Mouse (Mus musculus) E14TG2a.4 (cell line): ENCODE results near the gene Slc26a3.

ENCODE experiments used
- H3K27me3 ChIP-seq: 2 replicates; pipeline ENCODE4 v1.6.1; 2014; ENCODE audit warnings: low read length, control low read depth; ENCODE audit not compliant: insufficient read depth
- H3K36me3 ChIP-seq: 2 replicates; pipeline ENCODE4 v1.6.1; 2014; ENCODE audit warnings: low read length, control low read depth; ENCODE audit not compliant: insufficient read depth
- H3K4me1 ChIP-seq: replicated peaks from 2 replicates; pipeline ENCODE4 v1.6.1; 2014; ENCODE audit warnings: low read depth, low read length, control low read depth
- H3K4me3 ChIP-seq: replicated peaks from 2 replicates; pipeline ENCODE4 v1.5.1; 2014; ENCODE audit warnings: mild to moderate bottlenecking, low read length
- H3K9me3 ChIP-seq: 2 replicates; pipeline ENCODE4 v1.6.1; 2014; ENCODE audit warnings: low read length, control low read depth
- CTCF ChIP-seq: conservative IDR thresholded peaks from 2 replicates; pipeline ENCODE4 v1.5.1; 2014; ENCODE audit warnings: low read length
- NANOG ChIP-seq: IDR thresholded peaks from 2 replicates; pipeline ENCODE4 v1.6.1; 2014; ENCODE audit warnings: borderline replicate concordance, low read length, mixed read lengths
- POU5F1 ChIP-seq: IDR thresholded peaks from 2 replicates; pipeline ENCODE4 v1.6.1; 2014; ENCODE audit warnings: low read length, borderline replicate concordance

Slc26a3 gene

DNA sequence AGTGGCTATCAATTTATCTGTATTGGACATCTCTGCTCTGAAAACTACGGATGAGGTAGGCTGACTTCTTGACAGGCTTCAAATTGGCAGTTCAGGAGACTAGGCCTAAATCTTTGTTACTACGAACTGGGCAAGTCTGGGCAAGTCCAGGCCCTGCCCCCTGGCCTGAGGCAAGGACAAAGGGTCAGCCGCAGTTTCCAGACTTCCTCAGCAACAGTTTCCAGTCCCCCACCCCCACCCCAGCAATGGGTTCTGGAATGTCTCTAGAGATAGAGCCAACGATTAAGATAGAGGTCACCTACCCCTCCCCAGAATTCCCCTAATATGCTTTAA is 15.4 kb upstream of the Slc26a3 start:
- Histone ChIP-seq H3K27me3 (no peaks in the 10 kb centered on the region), H3K9me3 (peaks cover 29% of the 10 kb centered on the region), H3K4me3 (no peak overlapping the region), H3K4me1 (no peaks in the 10 kb centered on the region), H3K36me3 (no peaks in the 10 kb centered on the region)
- TF ChIP-seq CTCF (no peak), NANOG (no peak), POU5F1 (no peak)

DNA sequence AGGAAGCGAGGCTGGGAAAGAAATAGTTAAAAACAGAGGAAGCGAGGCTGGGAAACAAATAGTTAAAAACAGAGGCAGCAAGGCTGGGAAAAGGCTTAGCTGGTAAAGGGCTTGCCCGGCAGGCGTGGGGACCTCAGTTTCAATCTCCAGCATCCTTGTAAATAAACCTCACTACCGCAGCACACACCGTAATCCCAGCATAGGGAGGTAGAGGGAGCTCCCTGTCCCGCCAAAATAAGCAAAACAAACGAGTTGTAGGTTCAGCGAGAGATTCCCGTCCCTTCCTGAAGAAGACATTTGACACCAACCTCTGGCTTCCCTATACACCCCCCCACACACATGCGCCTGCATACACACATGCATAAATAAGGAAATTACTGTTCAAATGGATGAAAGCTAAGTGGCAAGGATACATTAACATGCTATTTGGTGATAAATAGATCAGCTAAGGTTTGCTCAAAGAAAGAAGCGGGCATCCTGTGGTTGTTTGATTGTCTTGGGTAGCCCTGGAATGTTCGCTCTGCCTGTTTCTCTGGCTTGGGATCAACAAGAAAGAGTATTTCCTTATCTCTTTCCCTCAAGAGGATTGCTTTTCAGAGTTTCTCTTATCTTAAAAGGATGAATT is 14.2 kb upstream of the Slc26a3 start:
- Histone ChIP-seq H3K4me3 (no peak overlapping the region), H3K27me3 (no peaks in the 10 kb centered on the region), H3K9me3 (peaks cover 22% of the 10 kb centered on the region), H3K36me3 (no peaks in the 10 kb centered on the region), H3K4me1 (no peaks in the 10 kb centered on the region)
- TF ChIP-seq NANOG (no peak), CTCF (0 out of 2 replicates have a peak, but pooled peaks have one; percentile 8)

DNA sequence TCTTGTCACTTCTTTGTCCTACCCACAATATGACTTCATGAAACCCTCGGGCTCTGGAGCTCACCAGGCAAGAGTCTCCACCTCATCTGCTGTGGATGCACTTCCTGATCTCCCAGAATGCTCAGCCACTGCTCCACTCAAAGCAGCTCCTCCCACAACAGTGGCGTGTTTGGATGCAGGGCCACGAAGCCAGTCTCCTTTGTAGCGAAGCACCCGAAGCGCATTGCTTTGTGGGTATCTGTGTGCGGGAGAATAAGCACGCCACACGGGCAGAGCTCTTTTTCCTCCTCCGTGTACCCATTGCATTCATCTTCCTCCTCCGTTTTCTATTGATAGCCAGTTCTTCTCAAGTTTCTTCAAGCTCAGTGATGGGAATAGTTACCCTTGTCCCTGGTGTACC is 13.4 kb upstream of the Slc26a3 start:
- TF ChIP-seq POU5F1 (no peak), NANOG (no peak), CTCF (no peak)
- Histone ChIP-seq H3K9me3 (peaks cover 21% of the 10 kb centered on the region), H3K27me3 (no peaks in the 10 kb centered on the region), H3K36me3 (no peaks in the 10 kb centered on the region), H3K4me1 (no peaks in the 10 kb centered on the region), H3K4me3 (no peak overlapping the region)

DNA sequence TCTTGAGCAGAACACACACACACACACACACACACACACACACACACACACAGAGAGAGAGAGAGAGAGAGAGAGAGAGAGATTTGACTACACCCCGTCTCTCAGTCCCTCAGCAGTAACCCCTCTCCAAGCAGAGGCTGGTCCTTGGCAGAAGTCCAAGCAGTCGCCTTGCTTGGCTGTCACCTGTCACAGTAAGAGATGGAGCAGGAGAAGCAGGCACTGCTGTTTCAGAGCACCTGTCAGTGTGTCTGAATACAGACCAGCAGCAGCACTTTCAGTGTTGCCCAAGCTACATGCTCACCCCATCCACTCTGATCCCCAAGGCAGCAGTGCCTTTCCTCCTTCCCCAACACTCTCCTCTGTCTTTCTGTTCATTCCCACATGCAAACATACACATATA is 9.8 kb upstream of the Slc26a3 start:
- TF ChIP-seq CTCF (no peak), NANOG (no peak), POU5F1 (no peak)
- Histone ChIP-seq H3K4me3 (no peak overlapping the region), H3K4me1 (no peaks in the 10 kb centered on the region), H3K36me3 (no peaks in the 10 kb centered on the region), H3K27me3 (no peaks in the 10 kb centered on the region), H3K9me3 (peaks cover 1% of the 10 kb centered on the region; the same call in 1 of the 2 replicates)

DNA sequence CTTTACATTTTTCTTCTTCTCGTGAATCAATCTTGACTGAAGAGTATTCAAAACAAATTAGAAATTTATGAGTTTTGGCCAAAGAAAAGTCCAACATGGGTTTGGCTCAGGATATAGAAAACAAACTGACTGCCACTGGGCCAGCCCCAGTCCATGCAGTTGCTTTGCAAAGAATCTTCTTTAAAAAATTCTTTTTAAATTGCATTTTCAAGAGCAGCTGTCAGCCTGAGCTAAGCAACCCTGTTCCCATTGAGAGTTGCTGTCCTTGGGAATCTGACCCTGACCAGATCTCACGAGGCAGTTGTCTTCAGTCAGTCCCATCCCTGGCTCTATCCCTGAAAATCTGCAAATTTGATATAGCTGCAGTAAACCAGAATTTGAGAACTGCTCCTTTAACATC is 8.2 kb upstream of the Slc26a3 start:
- Histone ChIP-seq H3K9me3 (no peaks in the 10 kb centered on the region), H3K4me3 (no peak overlapping the region), H3K27me3 (no peaks in the 10 kb centered on the region), H3K4me1 (no peaks in the 10 kb centered on the region), H3K36me3 (no peaks in the 10 kb centered on the region)
- TF ChIP-seq CTCF: no peak
- no peak for TF ChIP-seq POU5F1
- no peak for TF ChIP-seq NANOG

DNA sequence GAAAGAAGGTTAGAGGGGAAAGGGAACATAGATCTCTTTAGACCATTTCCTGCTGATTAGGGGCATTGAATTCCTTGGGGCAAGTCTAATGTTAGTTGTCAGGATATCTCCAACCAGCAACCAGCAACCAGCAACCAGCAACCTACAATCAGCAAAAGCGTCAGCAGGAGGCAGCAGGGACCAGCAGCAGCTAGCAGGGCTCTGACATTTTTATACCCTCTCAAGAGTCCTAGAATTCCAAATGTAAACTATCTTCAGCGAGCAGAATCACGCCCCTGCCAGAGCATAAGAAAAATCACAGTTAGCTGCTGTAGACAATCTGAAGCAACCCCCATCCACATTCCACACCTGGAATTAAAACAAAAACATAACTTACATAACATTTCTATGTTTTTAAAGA is 3.4 kb upstream of the Slc26a3 start:
- H3K4me3 ChIP-seq: no peak overlapping the region
- TF ChIP-seq CTCF (no peak), NANOG (no peak), POU5F1 (no peak)
- H3K9me3 ChIP-seq: no peaks in the 10 kb centered on the region
- H3K4me1 ChIP-seq: no peaks in the 10 kb centered on the region
- no peaks in the 10 kb centered on the region for H3K36me3 ChIP-seq
- no peaks in the 10 kb centered on the region for H3K27me3 ChIP-seq

DNA sequence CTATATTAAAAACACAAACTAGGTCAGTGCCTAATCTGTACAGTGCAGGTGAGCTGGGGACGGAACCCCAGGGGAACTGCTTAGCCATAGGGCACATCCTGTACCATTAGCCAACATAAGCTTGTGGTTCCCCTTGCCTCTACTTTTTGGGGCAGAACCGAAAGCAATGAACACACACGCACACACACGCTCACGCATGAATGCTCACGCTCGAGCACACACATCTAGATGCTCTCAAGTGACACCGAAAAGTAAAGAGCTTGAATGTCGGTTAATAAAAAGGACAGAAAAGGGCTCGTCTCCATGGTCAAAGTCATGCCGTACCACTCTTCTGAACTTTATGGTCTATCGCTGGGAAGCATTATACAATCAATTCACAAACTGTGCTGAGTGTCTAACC is 1.0 kb downstream of the Slc26a3 start:
- no peak for TF ChIP-seq CTCF
- no peak for TF ChIP-seq NANOG
- TF ChIP-seq POU5F1: no peak
- Histone ChIP-seq H3K27me3 (no peaks in the 10 kb centered on the region), H3K9me3 (no peaks in the 10 kb centered on the region)

DNA sequence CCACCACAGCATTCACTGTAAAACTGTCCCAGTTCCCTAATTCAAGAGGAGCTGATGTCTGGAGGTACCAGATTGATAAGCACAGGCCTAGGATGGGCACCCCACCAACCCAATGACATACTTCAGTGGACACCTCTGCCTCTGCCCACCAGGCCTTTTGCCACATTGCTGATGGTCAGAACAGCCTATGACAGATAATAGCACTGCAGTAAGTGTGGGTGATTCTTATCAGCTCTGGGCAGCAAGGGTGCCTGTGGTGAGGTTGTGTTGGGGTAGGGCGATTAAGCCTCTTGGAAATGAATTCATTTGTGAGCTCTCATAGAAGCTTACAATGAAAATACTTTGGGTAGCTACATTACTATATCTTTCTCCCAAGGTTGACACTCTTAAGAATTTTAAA is 5.2 kb downstream of the Slc26a3 start:
- no peak for TF ChIP-seq POU5F1
- no peak for TF ChIP-seq CTCF
- no peak for TF ChIP-seq NANOG
- no peak overlapping the region for H3K4me3 ChIP-seq
- no peaks in the 10 kb centered on the region for H3K36me3 ChIP-seq
- H3K4me1 ChIP-seq: no peaks in the 10 kb centered on the region
- no peaks in the 10 kb centered on the region for H3K9me3 ChIP-seq
- H3K27me3 ChIP-seq: no peaks in the 10 kb centered on the region

More for the DNA sequence above, 1.0 kb downstream of the Slc26a3 start:
- no peaks in the 10 kb centered on the region for H3K4me1 ChIP-seq
- H3K4me3 ChIP-seq: no peak overlapping the region
- no peaks in the 10 kb centered on the region for H3K36me3 ChIP-seq

DNA sequence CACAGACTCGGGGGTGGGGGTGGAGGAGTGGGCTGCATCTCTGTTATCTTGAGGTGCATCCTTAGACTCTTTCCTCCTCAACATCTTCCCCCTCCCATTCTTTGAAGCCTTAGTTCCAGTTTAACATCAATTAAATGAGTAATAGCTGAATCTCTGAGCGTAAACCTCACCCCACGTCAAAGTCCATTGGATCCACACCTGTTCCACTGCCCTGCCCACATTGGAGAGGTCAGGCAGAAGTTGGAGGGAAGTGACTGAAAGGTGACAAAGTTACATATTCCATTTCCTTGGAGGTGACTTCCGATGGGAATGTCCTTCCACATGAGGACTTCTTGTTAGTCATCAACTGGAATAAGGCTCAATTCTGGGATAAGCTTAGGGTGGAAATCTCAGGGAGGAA is 7.0 kb downstream of the Slc26a3 start:
- no peaks in the 10 kb centered on the region for H3K9me3 ChIP-seq
- TF ChIP-seq CTCF: no peak
- no peak for TF ChIP-seq POU5F1
- TF ChIP-seq NANOG: no peak
- H3K36me3 ChIP-seq: no peaks in the 10 kb centered on the region
- H3K4me1 ChIP-seq: no peaks in the 10 kb centered on the region
- no peaks in the 10 kb centered on the region for H3K27me3 ChIP-seq
- H3K4me3 ChIP-seq: no peak overlapping the region
